Mouse (Mus musculus): ENCODE data around the gene Lysmd1. TPM values are rescaled to one million over a fixed set of nuclear protein-coding genes. Genes with fewer than 3 reads are reported as not detected.

Gene Lysmd1
- polyA plus RNA-seq, 1 experiment from 2014 or later = 13.3 TPM

- Histone ChIP-seq H3K36me3 (ENCODE audit: control insufficient read depth, insufficient read depth, low read length) (peaks cover 11% of the 10 kb centered on the region; the same call in 1 of the 2 replicates), H3K9me3 (ENCODE audit: control insufficient read depth, low read length) (no peaks in the 10 kb centered on the region), H3K27me3 (ENCODE audit: control insufficient read depth, insufficient read depth, low read length) (no peaks in the 10 kb centered on the region), H3K4me2 (ENCODE audit: low read depth, severe bottlenecking) (no peak overlapping the region), H3K9ac (ENCODE audit: low read length) (no peak overlapping the region), H3K4me3 (ENCODE audit: low read depth, low read length) (no peak overlapping the region), H3K4me1 (ENCODE audit: control insufficient read depth, insufficient read depth, low read length) (no peaks in the 10 kb centered on the region), H3K27ac (replicated peaks; ENCODE audit: low read depth, low read length) (no peak overlapping the region)
- WGBS = 91% methylated on average over 9 of the region's 9 CpGs
- DNase-seq (ENCODE audit: low spot score) = no peak
- no peak for ATAC-seq (ENCODE audit: insufficient number of reproducible peaks, low FRiP score, low TSS enrichment, low read depth)
Observed at GRCm38 (mm10) chr3:95184796-95185577, 51.1 kb downstream of the Lysmd1 start.

DNA sequence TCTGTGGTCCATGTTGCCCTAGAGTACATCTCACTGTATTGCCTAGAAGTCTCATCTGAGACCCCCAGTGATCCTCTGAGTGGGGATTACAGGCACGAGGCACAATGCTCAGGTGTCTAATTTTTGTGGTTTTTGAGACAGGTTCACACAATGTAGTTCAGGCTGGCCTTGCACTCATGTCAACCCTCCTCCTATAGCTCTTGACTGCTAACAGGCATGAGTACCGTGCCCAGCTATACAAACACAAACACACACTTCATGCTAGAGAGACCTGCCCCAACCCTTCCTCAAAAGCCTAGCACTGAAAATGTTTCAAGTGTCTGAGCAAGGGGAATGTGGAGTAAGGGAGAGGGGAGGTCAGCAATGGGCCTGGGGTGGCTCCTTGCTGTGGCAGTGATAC lies 52.2 kb downstream of the Lysmd1 start:
- Histone ChIP-seq H3K9ac (ENCODE audit: low read length) (no peak overlapping the region), H3K27me3 (ENCODE audit: control insufficient read depth, insufficient read depth, low read length) (no peaks in the 10 kb centered on the region), H3K27ac (replicated peaks; ENCODE audit: low read depth, low read length) (no peak overlapping the region), H3K9me3 (ENCODE audit: control insufficient read depth, low read length) (no peaks in the 10 kb centered on the region), H3K4me2 (ENCODE audit: low read depth, severe bottlenecking) (no peak overlapping the region), H3K36me3 (ENCODE audit: control insufficient read depth, insufficient read depth, low read length) (peaks cover 11% of the 10 kb centered on the region; the same call in 1 of the 2 replicates), H3K4me3 (ENCODE audit: low read depth, low read length) (no peak overlapping the region), H3K4me1 (ENCODE audit: control insufficient read depth, insufficient read depth, low read length) (no peaks in the 10 kb centered on the region)
- ATAC-seq (ENCODE audit: insufficient number of reproducible peaks, low FRiP score, low TSS enrichment, low read depth) = no peak
- no peak for DNase-seq (ENCODE audit: low spot score)
- WGBS = 95% methylated on average over 2 of the region's 2 CpGs

GRCm38 (mm10) chr3:95186888-95187287 lies 53.0 kb downstream of the Lysmd1 start:
- Histone ChIP-seq H3K27ac (replicated peaks; ENCODE audit: low read depth, low read length) (no peak overlapping the region), H3K27me3 (ENCODE audit: control insufficient read depth, insufficient read depth, low read length) (no peaks in the 10 kb centered on the region), H3K4me3 (ENCODE audit: low read depth, low read length) (no peak overlapping the region), H3K36me3 (ENCODE audit: control insufficient read depth, insufficient read depth, low read length) (peaks cover 11% of the 10 kb centered on the region; the same call in 1 of the 2 replicates), H3K4me1 (ENCODE audit: control insufficient read depth, insufficient read depth, low read length) (no peaks in the 10 kb centered on the region), H3K9me3 (ENCODE audit: control insufficient read depth, low read length) (no peaks in the 10 kb centered on the region), H3K9ac (ENCODE audit: low read length) (no peak overlapping the region), H3K4me2 (ENCODE audit: low read depth, severe bottlenecking) (no peak overlapping the region; the same call in 1 of the 2 replicates)
- 89% methylated on average over 6 of the region's 6 CpGs for WGBS
- ATAC-seq (ENCODE audit: insufficient number of reproducible peaks, low FRiP score, low TSS enrichment, low read depth) = no peak
- no peak for DNase-seq (ENCODE audit: low spot score)

Small RNAs within 50 kb of the gene (microRNA-seq; reads per million reads assigned to microRNA genes)
- gene Mir8099-1 = not detected

Other genes starting within 250 kb of the Lysmd1 start
- 353 and 388 TPM in 2 replicates for gene Psmb4, start 247.1 kb upstream of the Lysmd1 start, polyA plus RNA-seq (2014; fragmentation: Nextera tagmentation; extraction: Ambion mirVana)
- gene Selenbp1, start 201.0 kb upstream of the Lysmd1 start, polyA plus RNA-seq (2014; fragmentation: Nextera tagmentation; extraction: Ambion mirVana) = 17.2 and 17.6 TPM in 2 replicates
- 13.3 and 13.7 TPM in 2 replicates for gene Rfx5, start 180.0 kb upstream of the Lysmd1 start, polyA plus RNA-seq (2014; fragmentation: Nextera tagmentation; extraction: Ambion mirVana)
- gene Pi4kb, start 159.4 kb upstream of the Lysmd1 start, polyA plus RNA-seq (2014; fragmentation: Nextera tagmentation; extraction: Ambion mirVana) = 25.0 and 28.0 TPM in 2 replicates
- gene Zfp687, start 118.6 kb upstream of the Lysmd1 start, polyA plus RNA-seq (2014; fragmentation: Nextera tagmentation; extraction: Ambion mirVana) = 28.5 and 33.5 TPM in 2 replicates
- 331 and 340 TPM in 2 replicates for gene Psmd4, start 91.5 kb upstream of the Lysmd1 start, polyA plus RNA-seq (2014; fragmentation: Nextera tagmentation; extraction: Ambion mirVana)
- gene Pip5k1a, start 27.2 kb upstream of the Lysmd1 start, polyA plus RNA-seq (2014; fragmentation: Nextera tagmentation; extraction: Ambion mirVana) = 15.4 and 17.3 TPM in 2 replicates
- gene Vps72, start 23.1 kb upstream of the Lysmd1 start, polyA plus RNA-seq (2014; fragmentation: Nextera tagmentation; extraction: Ambion mirVana) = 254 and 281 TPM in 2 replicates
- gene Tmod4, start 9.6 kb upstream of the Lysmd1 start, polyA plus RNA-seq (2014; fragmentation: Nextera tagmentation; extraction: Ambion mirVana) = 0.72 and 0.88 TPM in 2 replicates
- gene Scnm1, start 77 bp upstream of the Lysmd1 start, polyA plus RNA-seq (2014; fragmentation: Nextera tagmentation; extraction: Ambion mirVana) = 67.7 and 76.8 TPM in 2 replicates
- gene Tnfaip8l2, start 8.3 kb downstream of the Lysmd1 start, polyA plus RNA-seq (2014; fragmentation: Nextera tagmentation; extraction: Ambion mirVana) = 1.6 TPM in 2 replicates
- 12.8 and 15.2 TPM in 2 replicates for gene Sema6c, start 26.4 kb downstream of the Lysmd1 start, polyA plus RNA-seq (2014; fragmentation: Nextera tagmentation; extraction: Ambion mirVana)
- 8.7 and 8.9 TPM in 2 replicates for gene Gabpb2, start 83.8 kb downstream of the Lysmd1 start, polyA plus RNA-seq (2014; fragmentation: Nextera tagmentation; extraction: Ambion mirVana)
- 80.1 and 89.6 TPM in 2 replicates for gene Cdc42se1, start 94.6 kb downstream of the Lysmd1 start, polyA plus RNA-seq (2014; fragmentation: Nextera tagmentation; extraction: Ambion mirVana)
- 14.8 and 18.2 TPM in 2 replicates for gene Mllt11, start 98.1 kb downstream of the Lysmd1 start, polyA plus RNA-seq (2014; fragmentation: Nextera tagmentation; extraction: Ambion mirVana)
- 0.53 and 0.82 TPM in 2 replicates for gene Gm128, start 107.5 kb downstream of the Lysmd1 start, polyA plus RNA-seq (2014; fragmentation: Nextera tagmentation; extraction: Ambion mirVana)
- gene Bnipl, start 117.1 kb downstream of the Lysmd1 start, polyA plus RNA-seq (2014; fragmentation: Nextera tagmentation; extraction: Ambion mirVana) = 1.1 and 1.6 TPM in 2 replicates
- gene Mindy1, start 147.3 kb downstream of the Lysmd1 start, polyA plus RNA-seq (2014; fragmentation: Nextera tagmentation; extraction: Ambion mirVana) = 34.9 and 35.4 TPM in 2 replicates
- gene Prune1, start 148.0 kb downstream of the Lysmd1 start, polyA plus RNA-seq (2014; fragmentation: Nextera tagmentation; extraction: Ambion mirVana) = 26.8 and 27.6 TPM in 2 replicates
- gene Anxa9, start 173.1 kb downstream of the Lysmd1 start, polyA plus RNA-seq (2014; fragmentation: Nextera tagmentation; extraction: Ambion mirVana) = 1.6 and 1.8 TPM in 2 replicates
- 132 and 138 TPM in 2 replicates for gene Cers2, start 180.7 kb downstream of the Lysmd1 start, polyA plus RNA-seq (2014; fragmentation: Nextera tagmentation; extraction: Ambion mirVana)
- gene Setdb1, start 223.1 kb downstream of the Lysmd1 start, polyA plus RNA-seq (2014; fragmentation: Nextera tagmentation; extraction: Ambion mirVana) = 62.3 and 67.8 TPM in 2 replicates

Measured in limb, embryonic 11.5 days (tissue).